Mouse (Mus musculus) right cerebral cortex, postnatal 36 days (tissue): Measurements from ENCODE around the gene Nodal.

Experiments used
- DNase-seq, 2 experiments: peaks; one replicate each; pipeline ENCODE4 v3.0.0; 2022; ENCODE audit warnings: low spot score in 2 of 2, mixed read lengths in 1 of 2

The Nodal gene

GRCm38 (mm10) chr10:61417672-61418071 is at the start of gene Nodal:
TSS of gene Nodal (plus strand) at chr10:61417972.
- no peak for DNase-seq

GRCm38 (mm10) chr10:61369755-61370154 is 48.0 kb upstream of the Nodal start:
- DNase-seq, result no peak

GRCm38 (mm10) chr10:61370273-61370979 is 47.3 kb upstream of the Nodal start:
- DNase-seq, result no peak

- DNase-seq, result no peak
Measured at GRCm38 (mm10) chr10:61371884-61372584, 45.7 kb upstream of the Nodal start.

- no peak for DNase-seq
Measured at GRCm38 (mm10) chr10:61372585-61372923, 45.2 kb upstream of the Nodal start.

GRCm38 (mm10) chr10:61374076-61374475 is 43.7 kb upstream of the Nodal start:
- peak in 1 of 2 experiments; percentile 29 for DNase-seq

GRCm38 (mm10) chr10:61374771-61375481 is 42.8 kb upstream of the Nodal start:
- no peak for DNase-seq

- DNase-seq, result no peak
Measured at GRCm38 (mm10) chr10:61378050-61378449, 39.7 kb upstream of the Nodal start.

- no peak for DNase-seq
Measured at GRCm38 (mm10) chr10:61378698-61379097, 39.1 kb upstream of the Nodal start.

- DNase-seq, result no peak
Measured at GRCm38 (mm10) chr10:61379340-61380040, 38.3 kb upstream of the Nodal start.

- DNase-seq, result no peak
Measured at GRCm38 (mm10) chr10:61380186-61380585, 37.6 kb upstream of the Nodal start.

- DNase-seq, result no peak
Measured at GRCm38 (mm10) chr10:61381823-61382222, 35.9 kb upstream of the Nodal start.

- no peak for DNase-seq
Measured at GRCm38 (mm10) chr10:61382281-61382731, 35.5 kb upstream of the Nodal start.

- peak; percentile 21 to 42 for DNase-seq
Measured at GRCm38 (mm10) chr10:61383021-61383714, 34.6 kb upstream of the Nodal start, which contains the start of gene Pald1. TSS of gene Pald1 (minus strand) at chr10:61383530.

GRCm38 (mm10) chr10:61383715-61384047 is 34.1 kb upstream of the Nodal start:
- DNase-seq, result no peak

- no peak for DNase-seq
Measured at GRCm38 (mm10) chr10:61385174-61385573, 32.6 kb upstream of the Nodal start.

GRCm38 (mm10) chr10:61386284-61386683 is 31.5 kb upstream of the Nodal start:
- DNase-seq, result no peak

GRCm38 (mm10) chr10:61389020-61389419 is 28.8 kb upstream of the Nodal start:
- no peak for DNase-seq

GRCm38 (mm10) chr10:61390148-61390547 is 27.6 kb upstream of the Nodal start:
- no peak for DNase-seq

- no peak for DNase-seq
Measured at GRCm38 (mm10) chr10:61392584-61392983, 25.2 kb upstream of the Nodal start.

GRCm38 (mm10) chr10:61394476-61395136 is 23.2 kb upstream of the Nodal start:
- DNase-seq, result no peak
